Mouse (Mus musculus) liver, adult 2 months (tissue): ENCODE results near the gene Mrvi1. TPM values are rescaled to one million over a fixed set of nuclear protein-coding genes. Genes with fewer than 3 reads are reported as not detected.

Source experiments
- DNase-seq: peaks from one replicate; pipeline ENCODE4 v3.0.0-alpha.2; 2011; ENCODE audit warnings: low read depth, low spot score; ENCODE audit errors: extremely low read depth
- H3K27ac ChIP-seq: fragments of 200-500 bp; replicated peaks from 2 replicates; pipeline ENCODE4 v1.5.1; 2012; ENCODE audit warnings: low read depth, mild to moderate bottlenecking, control low read depth, inconsistent platforms, low read length; ENCODE audit not compliant: insufficient read depth
- H3K27me3 ChIP-seq: fragments of 200-500 bp; 2 replicates; pipeline ENCODE4 v1.6.1; 2012; ENCODE audit warnings: mild to moderate bottlenecking, moderate library complexity, low read length, inconsistent platforms; ENCODE audit not compliant: control insufficient read depth, insufficient read depth
- H3K36me3 ChIP-seq: fragments of 200-500 bp; 2 replicates; pipeline ENCODE4 v1.6.1; 2012; ENCODE audit warnings: low read length, inconsistent platforms; ENCODE audit not compliant: control insufficient read depth, insufficient read depth
- H3K4me1 ChIP-seq: fragments of 200-500 bp; 2 replicates; pipeline ENCODE4 v1.6.1; 2011; ENCODE audit warnings: low read length; ENCODE audit not compliant: control insufficient read depth, insufficient read depth
- H3K4me3 ChIP-seq: fragments of 200-500 bp; 2 replicates; pipeline ENCODE4 v1.5.1; 2011; ENCODE audit warnings: low read depth, mild to moderate bottlenecking, control low read depth, low read length, moderate library complexity; ENCODE audit not compliant: insufficient read depth
- H3K79me2 ChIP-seq: fragments of 200-500 bp; 2 replicates; pipeline ENCODE4 v1.6.1; 2012; ENCODE audit warnings: inconsistent platforms, mild to moderate bottlenecking, low read length, moderate library complexity; ENCODE audit not compliant: control insufficient read depth, insufficient read depth
- H3K9ac ChIP-seq: fragments of 200-500 bp; 2 replicates; pipeline ENCODE4 v1.6.1; 2012; ENCODE audit warnings: low read depth, mild to moderate bottlenecking, control low read depth, inconsistent platforms, low read length
- CTCF ChIP-seq: fragments of 200-500 bp; IDR thresholded peaks from 2 replicates; pipeline ENCODE4 v1.5.1; 2011; ENCODE audit warnings: low read depth, low read length, control low read depth
- POLR2A ChIP-seq: fragments of 200-500 bp; IDR thresholded peaks from 2 replicates; pipeline ENCODE4 v1.6.1; 2011; ENCODE audit warnings: low read length, control low read depth; ENCODE audit not compliant: insufficient read depth; ENCODE audit errors: extremely low read depth
- WGBS: fragments of 180-500 bp; shearing (Covaris S2); methylation state at CpG from one replicate; pipeline ENCODE4 v1.1.7; 2018; 5-methylcytosine and 5-hydroxymethylcytosine counted together
- polyA plus RNA-seq: library from polyadenylated mRNA; depleted of rRNA; stranded (reverse); fragments of >200 nt; gene quantifications from 2 replicates; pipeline ENCODE4 v1.2.3, GENCODE M21; 2012
- total RNA-seq: library from RNA; depleted of rRNA; stranded (reverse); fragments of >200 nt; gene quantifications from 2 replicates; pipeline ENCODE4 v1.2.3, GENCODE M21; 2014

The Mrvi1 gene
- total and polyA plus RNA-seq, 2 experiments: 0.55 to 1.3 TPM

DNA sequence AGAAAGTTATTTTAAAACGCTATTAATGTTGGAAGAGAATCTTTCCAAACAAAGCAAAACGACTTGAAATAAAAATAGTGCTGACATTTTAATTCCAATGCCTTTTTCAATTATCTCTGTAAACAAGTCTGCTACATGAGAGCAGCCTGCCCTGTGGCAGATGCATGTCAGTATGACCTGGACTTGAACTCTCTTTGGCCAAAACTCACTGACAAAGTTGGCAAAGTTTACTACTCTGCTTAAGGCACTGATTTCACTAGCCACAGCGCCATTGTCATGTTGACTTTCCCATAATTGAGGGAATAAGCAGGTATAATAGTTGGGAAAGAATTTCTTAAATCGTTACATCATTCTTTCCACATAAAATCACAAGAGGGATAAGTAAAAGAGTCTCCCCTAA lies 38.6 kb upstream of the Mrvi1 start:
- DNase-seq: peak; percentile 64
- Histone ChIP-seq H3K36me3 (no peaks in the 10 kb centered on the region), H3K27me3 (no peaks in the 10 kb centered on the region), H3K27ac (no peak overlapping the region), H3K4me1 (peaks cover 4% of the 10 kb centered on the region; the same call in 1 of the 2 replicates), H3K79me2 (no peaks in the 10 kb centered on the region), H3K4me3 (no peak overlapping the region), H3K9ac (no peak overlapping the region)
- no peak for TF ChIP-seq POLR2A
- no peak for TF ChIP-seq CTCF
- 51% methylated on average over 4 of the region's 4 CpGs for WGBS

DNA sequence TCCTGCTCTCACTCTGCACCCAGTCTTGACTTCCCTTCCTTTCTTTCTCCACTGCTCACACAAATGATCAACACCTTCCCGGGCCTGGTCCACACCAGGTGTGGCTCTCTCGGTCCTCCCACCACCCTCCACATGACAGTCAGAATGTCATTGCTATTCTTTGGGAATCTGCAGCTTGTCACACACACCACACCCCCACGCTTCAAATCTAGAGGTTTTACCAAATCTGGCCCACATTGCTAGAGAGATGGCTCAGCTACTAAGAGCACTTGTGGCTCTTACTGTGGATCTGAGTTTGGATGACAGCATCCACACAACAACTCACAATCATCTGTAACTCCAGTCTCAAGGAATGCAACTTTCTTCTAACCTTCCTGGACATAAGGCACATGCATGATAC lies 34.7 kb upstream of the Mrvi1 start:
- H3K9ac ChIP-seq: no peak overlapping the region
- 86% methylated on average over 3 of the region's 3 CpGs for WGBS
- no peaks in the 10 kb centered on the region for H3K36me3 ChIP-seq
- H3K79me2 ChIP-seq: no peaks in the 10 kb centered on the region
- no peak for TF ChIP-seq POLR2A
- TF ChIP-seq CTCF: no peak
- H3K4me1 ChIP-seq: no peaks in the 10 kb centered on the region
- no peak for DNase-seq
- H3K27me3 ChIP-seq: no peaks in the 10 kb centered on the region
- no peak overlapping the region for H3K4me3 ChIP-seq
- no peak overlapping the region for H3K27ac ChIP-seq

DNA sequence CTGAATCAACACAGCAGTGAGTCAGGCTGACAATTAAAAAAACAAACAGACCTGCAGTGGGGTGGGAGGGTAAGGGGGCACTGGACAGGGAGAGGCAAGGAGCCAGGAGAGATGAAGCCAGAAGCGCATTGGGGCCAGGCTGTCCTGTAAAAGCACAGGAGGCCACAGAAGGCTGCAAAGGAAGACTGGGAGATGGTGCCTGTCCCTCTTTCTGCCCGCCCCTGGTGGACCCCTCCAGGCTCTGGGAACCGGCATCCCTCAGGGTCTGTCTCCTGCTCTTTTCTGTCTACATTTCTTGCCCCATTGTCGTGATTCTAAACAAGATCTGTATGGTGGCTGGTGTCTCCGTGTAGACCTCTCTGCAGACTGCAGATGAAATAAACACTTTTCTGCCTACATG lies 33.5 kb upstream of the Mrvi1 start:
- no peaks in the 10 kb centered on the region for H3K27me3 ChIP-seq
- no peaks in the 10 kb centered on the region for H3K36me3 ChIP-seq
- DNase-seq: no peak
- no peak overlapping the region for H3K9ac ChIP-seq
- H3K4me1 ChIP-seq: no peaks in the 10 kb centered on the region
- TF ChIP-seq POLR2A (no peak), CTCF (no peak)
- no peak overlapping the region for H3K27ac ChIP-seq
- H3K4me3 ChIP-seq: no peak overlapping the region
- no peaks in the 10 kb centered on the region for H3K79me2 ChIP-seq
- 83% methylated on average over 5 of the region's 5 CpGs for WGBS

DNA sequence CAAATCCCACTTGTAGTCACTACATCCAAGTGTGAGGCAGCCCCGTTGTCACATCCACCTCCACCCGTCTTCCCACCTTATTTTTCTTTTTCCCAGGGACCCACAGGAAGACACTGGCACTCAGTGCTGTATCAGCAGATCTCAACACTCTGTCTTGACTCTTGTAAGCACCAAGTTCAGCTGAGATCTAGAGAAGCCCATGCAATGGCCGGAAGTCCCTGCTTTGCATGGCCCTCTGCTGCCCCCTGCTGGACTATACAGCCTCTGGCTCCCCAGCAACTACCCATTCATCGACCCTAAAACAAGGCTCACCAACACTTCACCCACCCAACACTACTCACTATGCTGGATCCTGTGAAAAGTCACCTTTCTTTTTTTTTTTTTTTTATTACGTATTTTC lies 32.6 kb upstream of the Mrvi1 start:
- Histone ChIP-seq H3K27ac (no peak overlapping the region), H3K36me3 (no peaks in the 10 kb centered on the region), H3K9ac (no peak overlapping the region), H3K4me3 (no peak overlapping the region), H3K4me1 (no peaks in the 10 kb centered on the region), H3K27me3 (no peaks in the 10 kb centered on the region), H3K79me2 (no peaks in the 10 kb centered on the region)
- WGBS: 25% methylated on average over 5 of the region's 5 CpGs
- DNase-seq: peak; percentile 52
- TF ChIP-seq CTCF: peak; percentile 98
- no peak for TF ChIP-seq POLR2A

DNA sequence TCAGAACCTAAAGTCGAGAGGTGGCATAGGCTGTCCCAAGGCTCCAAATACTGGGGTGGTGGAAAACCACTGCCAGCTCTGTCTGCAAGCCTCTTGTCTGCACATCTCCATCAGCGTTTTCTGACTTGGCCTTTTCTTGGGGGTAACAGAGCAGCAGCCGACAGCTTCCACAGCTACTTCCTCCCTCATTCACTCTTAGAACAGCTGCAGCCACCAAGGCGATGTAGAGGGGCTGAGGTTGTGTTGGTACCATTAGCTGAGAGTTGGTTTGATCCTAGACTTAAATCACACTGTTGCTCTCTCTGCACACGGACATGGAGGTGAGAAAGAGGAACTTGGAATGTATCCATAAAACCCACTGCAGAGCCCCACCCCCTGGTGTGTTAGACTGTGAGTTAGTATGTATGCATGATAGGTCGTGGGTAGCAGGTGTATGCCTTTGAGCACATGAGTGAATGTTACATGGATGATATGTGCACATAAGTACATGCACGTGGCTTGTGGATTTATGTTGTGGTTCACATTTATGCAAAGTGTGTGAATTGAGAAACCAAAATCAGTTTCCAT lies 31.9 kb upstream of the Mrvi1 start:
- Histone ChIP-seq H3K4me1 (no peaks in the 10 kb centered on the region), H3K79me2 (no peaks in the 10 kb centered on the region), H3K4me3 (no peak overlapping the region), H3K27me3 (no peaks in the 10 kb centered on the region), H3K27ac (no peak overlapping the region), H3K9ac (no peak overlapping the region), H3K36me3 (no peaks in the 10 kb centered on the region)
- 81% methylated on average over 7 of the region's 7 CpGs for WGBS
- DNase-seq: no peak
- TF ChIP-seq POLR2A: no peak
- no peak for TF ChIP-seq CTCF

DNA sequence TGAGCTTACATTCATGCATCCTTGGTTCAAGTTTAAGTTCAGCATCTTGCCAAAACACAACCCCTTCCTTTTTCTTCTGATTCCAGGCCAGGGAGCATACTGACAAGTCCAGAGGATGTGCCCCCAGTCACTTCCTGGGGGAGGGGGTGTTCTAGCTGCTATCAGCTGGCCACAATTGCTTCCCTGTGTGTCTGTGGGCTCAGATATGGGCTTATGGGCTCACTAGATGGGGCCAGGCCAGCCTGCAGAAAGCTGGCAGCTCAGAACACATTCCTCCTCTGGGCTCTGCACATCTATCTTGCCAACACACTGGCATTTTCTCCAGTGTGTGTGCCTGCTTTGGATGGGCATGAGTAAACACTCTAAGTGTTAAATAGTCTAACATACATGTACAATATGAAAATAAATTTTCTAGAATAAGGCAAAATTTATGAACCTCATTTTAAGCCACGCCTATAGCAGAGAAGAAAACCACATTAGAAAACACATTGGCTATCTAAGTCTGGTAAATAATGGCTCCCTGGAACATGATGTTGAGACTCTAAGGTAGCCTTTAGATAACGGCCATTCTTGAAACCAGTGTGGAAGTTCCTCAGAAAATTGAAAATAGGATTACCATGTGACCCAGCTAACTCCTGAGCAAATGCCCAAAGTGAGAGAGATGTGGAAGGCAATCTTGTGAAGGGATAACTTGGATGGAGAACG lies 22.0 kb upstream of the Mrvi1 start:
- no peak for DNase-seq
- H3K4me1 ChIP-seq: no peaks in the 10 kb centered on the region
- H3K9ac ChIP-seq: no peak overlapping the region
- TF ChIP-seq POLR2A (no peak), CTCF (no peak)
- no peaks in the 10 kb centered on the region for H3K27me3 ChIP-seq
- no peaks in the 10 kb centered on the region for H3K79me2 ChIP-seq
- H3K27ac ChIP-seq: no peak overlapping the region
- WGBS: 86% methylated on average over 3 of the region's 3 CpGs
- H3K4me3 ChIP-seq: no peak overlapping the region
- H3K36me3 ChIP-seq: no peaks in the 10 kb centered on the region
